Comparison of ENCODE assay signal across 8 mouse cellular contexts in the genomic region with DNA sequence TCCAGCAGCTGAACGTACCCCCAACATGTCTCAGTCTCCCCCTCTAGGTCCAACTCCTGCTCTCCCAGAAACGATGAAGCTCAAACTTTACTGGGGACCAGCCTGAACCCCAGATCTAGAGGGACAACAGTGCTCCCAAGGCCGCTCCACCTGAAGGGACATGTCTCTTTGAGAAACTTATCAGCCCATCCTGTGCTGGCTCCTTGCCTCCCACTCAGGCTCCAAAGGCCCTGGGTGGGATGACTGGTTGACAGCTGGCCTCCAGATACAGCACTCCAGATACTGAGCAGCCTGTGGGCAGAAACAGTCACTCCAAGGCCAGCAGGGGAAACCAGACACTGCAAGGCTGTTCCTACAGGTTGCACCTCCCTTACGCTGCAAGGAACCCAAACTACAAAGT. TPM values are rescaled to one million over a fixed set of nuclear protein-coding genes. Genes with fewer than 3 reads are reported as not detected.
DNase-seq lines count a peak whose midpoint lies in the region; ATAC-seq and TF ChIP-seq lines count a peak whose summit lies in the region.

No protein-coding gene starts in this region.

- no peaks in the 10 kb centered on the region for H3K36me3 ChIP-seq in hindbrain, embryonic 15.5 days
- H3K36me3 ChIP-seq in midbrain, embryonic 10.5 days = peaks cover 6% of the 10 kb centered on the region

- peak overlapping the region; percentile 65 for H3K9ac ChIP-seq in hindbrain, embryonic 15.5 days

- H3K4me1 ChIP-seq in cerebellum, adult 2 months (ENCODE audit: control insufficient read depth, insufficient read depth, low read length) = peaks cover 11% of the 10 kb centered on the region
- H3K4me1 ChIP-seq in hindbrain, embryonic 15.5 days (replicated peaks) = peaks cover 14% of the 10 kb centered on the region
- peaks cover 12% of the 10 kb centered on the region for H3K4me1 ChIP-seq in midbrain, embryonic 10.5 days

- no peak for TF ChIP-seq CTCF in cerebellum, adult 2 months (IDR thresholded peaks at IDR 0.05; ENCODE audit: borderline replicate concordance, insufficient read depth, low read depth, low read length)

- peak in 1 of 2 experiments; percentile 10 for DNase-seq in cerebellum, adult 2 months
- DNase-seq in cerebellum, adult 8-10 months = no peak
- peak; percentile 11 for DNase-seq in right cerebral cortex, postnatal 4 days
- DNase-seq in right cerebral cortex, adult 2 months (ENCODE audit: low spot score in 2 of 2) = no peak
- no peak for DNase-seq in midbrain, embryonic 10.5 days (ENCODE audit: low spot score)
- no peak for DNase-seq in urinary bladder, adult 2 months (ENCODE audit: low spot score)

- peak; percentile 32 for ATAC-seq in hindbrain, embryonic 15.5 days (ENCODE audit: low FRiP score, low read depth)
- no peak for ATAC-seq in megakaryocyte progenitor cell, adult 5-6 weeks (replicated peaks; ENCODE audit: poor library complexity)

- no peak for TF ChIP-seq POLR2A in cerebellum, adult 2 months (IDR thresholded peaks at IDR 0.05; ENCODE audit: borderline replicate concordance, insufficient read depth, low read length)

- 0 out of 2 replicates have a peak overlapping the region, but pooled peaks have one; percentile 19 for H3K27ac ChIP-seq in cerebellum, adult 2 months (ENCODE audit: insufficient read depth, low read length)
- peak overlapping the region; percentile 88 for H3K27ac ChIP-seq in hindbrain, embryonic 15.5 days (replicated peaks)
- H3K27ac ChIP-seq in midbrain, embryonic 10.5 days (replicated peaks) = peak overlapping the region; percentile 87

- H3K27me3 ChIP-seq in cerebellum, adult 2 months (ENCODE audit: control insufficient read depth, insufficient read depth, low read length) = no peaks in the 10 kb centered on the region
- no peaks in the 10 kb centered on the region for H3K27me3 ChIP-seq in hindbrain, embryonic 15.5 days
- no peaks in the 10 kb centered on the region for H3K27me3 ChIP-seq in midbrain, embryonic 10.5 days (ENCODE audit: low read depth, poor library complexity, severe bottlenecking)

- peak overlapping the region; percentile 68 for H3K4me2 ChIP-seq in hindbrain, embryonic 15.5 days

- H3K9me3 ChIP-seq in hindbrain, embryonic 15.5 days = no peaks in the 10 kb centered on the region
- H3K9me3 ChIP-seq in midbrain, embryonic 10.5 days (replicated peaks) = peaks cover 7% of the 10 kb centered on the region; the same call in 1 of the 2 replicates

- peak overlapping the region; percentile 65 for H3K4me3 ChIP-seq in cerebellum, adult 2 months (replicated peaks; ENCODE audit: insufficient read depth, low read depth, low read length)
- H3K4me3 ChIP-seq in hindbrain, embryonic 15.5 days = peak overlapping the region; percentile 59
- peak overlapping the region; percentile 67 for H3K4me3 ChIP-seq in midbrain, embryonic 10.5 days

- 24% methylated on average over 4 of the region's 4 CpGs for WGBS in cerebellum, adult 2 months
- 48% methylated on average over 4 of the region's 4 CpGs for WGBS in hindbrain, embryonic 15.5 days
- 37% methylated on average over 4 of the region's 4 CpGs for WGBS in midbrain, embryonic 10.5 days

RNA-seq across cellular contexts. Expression of a gene that starts 1.0 kb away (rescaled TPM):
- polyA plus RNA-seq in cerebellum, adult 2 months (2012; rRNA removed) = 4.1 and 4.2 TPM in 2 replicates
- 2.1 and 2.7 TPM in 2 replicates for polyA plus RNA-seq in hindbrain, embryonic 15.5 days (2015; fragmentation: Nextera tagmentation; extraction: Ambion mirVana)
- polyA plus RNA-seq in midbrain, embryonic 10.5 days (2016; fragmentation: Nextera tagmentation; extraction: Ambion mirVana) = 0.64 and 0.70 TPM in 2 replicates
- 0.37 and 0.52 TPM in 2 replicates for total RNA-seq in megakaryocyte progenitor cell, adult 5-6 weeks (2015)
- 0.41 and 0.46 TPM in 2 replicates for total RNA-seq in megakaryocyte progenitor cell, adult 5-6 weeks (2017)
- polyA plus RNA-seq in urinary bladder, adult 2 months (2012; rRNA removed) = 5.1 and 6.2 TPM in 2 replicates

RNA-seq across cellular contexts. Expression of a gene that starts 57.4 kb away (rescaled TPM):
- 9.3 and 9.6 TPM in 2 replicates for polyA plus RNA-seq in cerebellum, adult 2 months (2012; rRNA removed)
- polyA plus RNA-seq in hindbrain, embryonic 15.5 days (2015; fragmentation: Nextera tagmentation; extraction: Ambion mirVana) = 7.6 and 9.0 TPM in 2 replicates
- 11.4 and 11.8 TPM in 2 replicates for polyA plus RNA-seq in midbrain, embryonic 10.5 days (2016; fragmentation: Nextera tagmentation; extraction: Ambion mirVana)
- total RNA-seq in megakaryocyte progenitor cell, adult 5-6 weeks (2015) = 4.4 and 5.4 TPM in 2 replicates
- total RNA-seq in megakaryocyte progenitor cell, adult 5-6 weeks (2017) = 5.6 and 7.0 TPM in 2 replicates
- polyA plus RNA-seq in urinary bladder, adult 2 months (2012; rRNA removed) = 8.1 and 9.0 TPM in 2 replicates

Comparison
In these comparisons a context has a peak if more than half of its experiments do, and no peak if none do; other contexts are left out.
1. H3K27ac ChIP-seq: peak in every context shown above with its lines; median percentile 88 in hindbrain, embryonic 15.5 days; 87 in midbrain, embryonic 10.5 days; 19 in cerebellum, adult 2 months.